Mouse (Mus musculus) kidney, postnatal 4 days (tissue): Measurements from ENCODE around the gene Eif4a3.

Experiments
- DNase-seq, 2 experiments: peaks; one replicate each; pipeline ENCODE4 v3.0.0; 2021; ENCODE audit warnings: mixed read lengths in 2 of 2

The Eif4a3 gene

DNA sequence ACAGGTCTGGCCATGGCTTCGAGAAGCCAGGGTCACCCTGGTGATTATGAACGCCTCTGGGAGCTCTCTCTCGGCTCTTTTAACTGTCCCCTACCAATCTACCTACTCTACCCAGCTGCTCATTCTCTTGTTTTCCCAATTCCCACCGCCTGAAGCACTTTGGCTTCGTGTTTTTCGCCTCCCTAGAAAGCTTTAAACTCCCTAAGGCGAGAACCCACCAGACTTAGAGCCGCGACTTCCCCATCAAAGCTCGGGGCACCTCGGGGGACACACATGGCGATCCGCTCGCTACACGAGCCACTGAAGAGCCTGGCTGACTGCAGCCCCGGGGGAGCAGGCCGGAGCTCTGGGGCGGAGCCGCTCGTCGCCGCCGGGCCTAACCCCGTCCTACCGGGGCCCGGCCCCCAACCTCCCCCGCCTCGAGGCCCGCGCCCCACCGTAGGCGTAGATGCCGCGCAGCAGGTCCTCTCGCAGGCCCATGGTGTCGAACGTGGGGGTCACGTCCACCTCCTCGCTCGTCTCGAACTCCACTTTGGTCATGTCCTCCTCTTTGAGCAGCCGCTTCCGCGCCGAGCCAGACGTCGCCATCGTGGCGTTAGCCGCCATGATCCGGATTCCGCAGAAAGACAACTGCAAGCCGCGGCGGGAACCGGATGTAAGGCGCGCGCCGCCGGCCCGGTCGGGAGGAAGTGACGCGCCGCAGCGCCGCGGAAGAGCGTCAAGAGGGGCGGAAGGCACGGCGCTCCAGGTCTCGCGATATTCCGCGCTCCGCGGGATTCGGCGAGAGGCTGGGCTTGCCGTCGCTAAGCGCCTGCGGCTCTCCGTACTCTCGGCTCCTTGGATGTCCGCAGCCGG, at the start of gene Eif4a3:
TSS of gene Eif4a3 (minus strand) at position 699 of the 855 bp plus-strand sequence.
- DNase-seq, result peak; percentile 99

DNA sequence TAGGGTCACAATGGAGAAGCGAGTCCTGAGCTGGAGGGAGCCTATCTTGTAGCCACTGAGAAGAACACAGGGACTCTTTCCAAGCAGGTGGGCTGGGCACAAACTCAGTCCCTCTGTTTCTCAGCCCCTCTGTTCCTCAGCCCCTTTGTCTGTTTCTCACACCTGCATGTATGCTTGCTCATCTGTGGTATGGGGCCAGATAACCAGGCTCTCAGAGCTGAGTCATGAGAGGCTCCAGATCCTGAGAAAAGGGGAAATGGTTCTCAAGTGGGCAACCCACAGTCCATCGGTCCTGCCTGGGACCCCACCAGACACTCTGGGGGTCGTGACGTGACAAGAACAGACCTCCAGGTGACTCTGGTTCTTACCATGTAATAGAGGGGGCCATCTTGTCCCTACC, 47.2 kb upstream of the Eif4a3 start:
- no peak for DNase-seq

DNA sequence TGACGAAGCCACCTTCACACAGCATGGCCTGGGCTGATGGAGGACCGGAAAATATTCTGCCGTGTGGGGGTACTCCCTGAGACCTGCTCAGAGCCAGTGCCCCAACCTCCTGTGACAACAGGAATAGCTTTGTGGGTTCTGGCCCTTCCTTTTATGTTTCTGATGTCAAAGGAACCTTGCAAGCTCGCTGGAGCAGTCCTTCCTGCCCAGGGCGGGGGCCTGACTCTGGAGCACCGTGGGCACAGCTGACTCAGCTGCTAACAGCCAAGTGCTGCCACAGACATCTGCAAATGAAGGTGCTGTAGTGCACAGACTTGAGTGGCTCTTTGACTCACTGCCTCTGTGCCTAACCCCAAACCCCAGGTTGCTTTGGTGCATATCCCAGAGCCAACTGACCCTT, 45.0 kb upstream of the Eif4a3 start:
- no peak for DNase-seq

DNA sequence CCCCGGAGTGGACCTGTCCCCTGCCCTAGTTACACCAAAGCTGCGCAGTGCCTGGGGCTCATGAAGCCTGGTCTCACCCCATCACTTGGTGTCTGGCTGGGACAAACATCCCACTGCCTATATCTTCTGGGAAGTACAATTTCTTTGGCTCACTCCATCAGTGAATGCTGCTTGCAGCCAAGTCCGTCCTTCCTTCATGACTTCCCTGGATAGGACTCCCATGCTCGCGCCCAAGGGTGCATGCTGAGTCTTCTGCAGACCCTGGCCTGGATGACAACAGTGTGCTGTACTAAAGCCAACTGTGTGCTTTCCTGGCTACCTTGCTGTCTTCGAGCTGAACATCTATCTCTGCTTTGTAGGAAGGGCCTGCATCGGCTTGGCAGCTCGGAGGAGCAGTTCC, 44.3 kb upstream of the Eif4a3 start:
- DNase-seq, result no peak

DNA sequence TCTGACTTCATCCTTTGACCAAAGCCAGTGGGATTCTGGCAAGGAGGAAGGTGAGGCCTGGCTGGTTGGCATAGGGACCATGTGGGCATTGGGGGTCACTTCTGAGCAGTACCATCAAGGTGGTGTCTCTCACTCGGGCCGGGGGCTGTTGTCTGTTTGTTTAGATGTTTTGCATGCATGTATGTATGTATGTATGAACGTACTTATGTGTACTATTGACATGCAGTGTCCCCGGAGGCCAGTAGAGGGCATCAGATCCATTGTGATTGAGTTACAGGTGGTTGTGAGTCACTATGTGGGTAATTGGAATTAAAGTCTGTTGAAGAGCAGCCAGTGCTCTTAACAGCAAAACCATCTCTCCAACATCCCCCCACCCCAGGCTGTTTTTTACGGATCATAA, 39.7 kb upstream of the Eif4a3 start:
- peak; percentile 86 for DNase-seq

DNA sequence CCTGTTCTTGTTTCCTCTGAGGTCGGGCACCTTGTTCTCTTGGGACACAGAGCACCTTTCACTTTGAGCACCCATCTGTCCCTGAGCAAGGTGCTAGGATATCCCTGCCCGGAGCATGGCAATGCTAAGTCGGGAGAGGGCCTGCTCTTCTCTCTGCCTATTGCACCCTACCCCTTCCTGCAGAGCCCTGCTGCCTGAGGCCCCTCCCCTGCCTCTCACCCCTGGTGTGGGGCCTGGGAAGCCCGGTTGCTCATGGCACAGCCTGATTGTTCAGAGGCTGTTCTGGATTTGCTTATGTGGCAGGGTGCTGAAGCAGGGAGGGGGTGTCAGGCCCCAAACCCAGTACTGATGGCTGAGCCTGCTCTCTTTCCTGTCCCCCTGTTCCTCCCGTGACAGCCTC, 39.3 kb upstream of the Eif4a3 start:
- no peak for DNase-seq

DNA sequence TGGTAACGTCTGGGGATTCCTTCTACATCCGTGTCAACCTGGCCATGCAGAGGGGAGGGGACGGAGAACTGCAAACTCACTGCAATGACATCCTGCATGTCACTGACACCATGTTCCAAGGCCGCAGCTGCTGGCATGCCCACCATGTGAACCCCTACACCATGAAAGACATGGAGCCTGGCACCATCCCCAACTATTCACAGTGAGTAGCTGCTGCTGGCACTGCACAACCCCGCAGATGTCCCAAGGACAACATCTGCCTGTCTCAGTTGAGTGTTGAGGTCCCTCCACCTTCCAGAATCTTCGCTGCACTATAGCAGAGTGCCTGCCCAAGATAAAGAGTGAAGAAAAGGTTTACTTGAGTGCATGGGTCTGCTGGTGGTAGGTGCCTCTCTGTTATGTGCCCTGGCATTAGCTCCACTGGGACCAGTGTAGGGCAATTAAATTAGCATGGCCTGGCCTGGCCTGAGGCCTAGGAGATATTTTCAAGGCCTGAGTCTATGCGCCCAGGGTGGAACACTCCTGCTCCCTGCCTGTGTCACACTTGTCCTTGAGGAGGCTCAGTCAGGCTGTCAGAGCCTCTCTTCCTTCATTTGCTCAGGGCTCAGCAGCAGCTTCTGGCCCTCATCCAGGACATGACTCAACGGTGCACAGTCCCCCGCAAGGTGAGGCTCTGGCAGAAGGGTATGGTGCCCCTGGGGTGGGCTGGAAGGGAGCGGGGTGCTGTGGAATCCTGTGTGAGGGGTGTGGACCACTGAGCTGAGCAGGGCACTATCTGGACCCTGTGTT, 38.6 kb upstream of the Eif4a3 start:
- DNase-seq, result no peak

DNA sequence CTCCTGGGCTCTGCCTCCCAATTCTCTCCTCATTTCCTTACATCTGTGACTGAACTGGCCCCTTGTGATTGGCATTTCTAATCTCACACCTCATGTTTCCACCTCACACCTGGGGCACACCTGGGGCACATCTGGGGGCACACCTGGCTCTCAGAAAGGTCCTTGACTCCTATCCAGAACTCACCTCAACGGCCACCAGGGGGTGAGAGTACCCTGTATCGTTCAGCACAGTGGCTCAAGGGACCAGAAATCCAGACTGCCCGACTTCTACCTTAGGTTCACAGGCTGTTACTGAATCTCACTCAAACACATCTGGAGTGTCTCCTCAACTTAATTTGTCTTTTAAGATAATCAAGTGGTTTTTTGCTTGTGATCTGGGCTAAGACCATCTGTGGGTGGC, 32.1 kb upstream of the Eif4a3 start:
- peak in 1 of 2 experiments; percentile 31 for DNase-seq

DNA sequence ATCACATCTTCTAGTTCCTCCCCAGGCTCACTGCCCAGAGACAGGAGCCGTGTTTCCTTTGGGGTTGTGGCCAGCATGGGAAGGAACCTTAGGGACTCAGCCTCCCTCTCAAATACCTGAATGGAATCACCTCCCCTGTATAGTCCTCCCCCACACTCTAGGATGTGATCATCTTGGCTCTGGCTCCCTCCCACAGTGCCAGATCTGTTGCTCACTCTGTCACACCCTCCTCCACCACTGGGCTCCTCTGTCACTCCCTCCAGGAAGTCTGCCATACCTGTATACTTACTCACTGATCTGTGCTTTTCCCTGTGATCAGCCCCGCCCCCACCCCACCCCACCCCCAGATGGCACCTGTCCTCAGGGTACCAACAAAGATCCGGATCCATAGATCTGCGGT, 30.7 kb upstream of the Eif4a3 start:
- no peak for DNase-seq

DNA sequence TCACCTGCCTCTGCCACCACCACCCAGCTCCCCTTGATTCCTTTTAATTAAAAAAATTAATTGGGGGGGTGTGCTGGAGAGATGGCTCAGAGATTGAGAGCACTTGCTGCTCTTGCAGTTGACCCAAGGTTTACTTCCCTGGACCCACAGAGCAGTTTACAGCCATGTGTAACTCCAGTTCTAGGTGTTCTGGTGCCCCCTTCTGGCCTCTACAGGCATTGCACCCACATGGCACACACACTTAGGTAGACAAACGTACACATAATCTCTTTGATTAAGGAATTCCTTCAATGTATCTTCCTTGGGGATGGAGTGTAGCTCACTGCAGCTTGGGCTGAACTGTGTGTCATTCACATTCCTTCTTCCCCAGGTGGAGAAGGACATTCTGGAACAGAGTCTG, 25.2 kb upstream of the Eif4a3 start:
- DNase-seq, result no peak

DNA sequence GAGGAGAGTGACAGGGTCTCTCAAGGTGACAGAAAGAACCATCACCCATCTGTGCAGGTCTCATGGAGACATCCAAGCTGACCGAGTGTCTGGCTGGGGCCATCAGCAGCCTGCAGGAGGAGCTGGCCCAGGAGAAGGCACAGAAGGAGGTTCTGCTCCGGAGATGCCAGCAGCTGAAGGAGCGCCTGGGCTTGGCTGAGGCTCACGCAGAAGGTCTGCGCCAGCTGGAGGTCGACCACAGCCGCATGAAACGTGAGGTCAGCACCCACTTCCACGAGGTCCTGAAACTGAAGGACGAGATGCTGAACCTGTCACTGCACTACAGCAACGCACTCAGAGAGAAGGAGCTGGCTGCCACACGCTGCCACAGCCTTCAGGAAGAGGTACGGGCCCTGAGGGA, 22.6 kb upstream of the Eif4a3 start:
- no peak for DNase-seq

DNA sequence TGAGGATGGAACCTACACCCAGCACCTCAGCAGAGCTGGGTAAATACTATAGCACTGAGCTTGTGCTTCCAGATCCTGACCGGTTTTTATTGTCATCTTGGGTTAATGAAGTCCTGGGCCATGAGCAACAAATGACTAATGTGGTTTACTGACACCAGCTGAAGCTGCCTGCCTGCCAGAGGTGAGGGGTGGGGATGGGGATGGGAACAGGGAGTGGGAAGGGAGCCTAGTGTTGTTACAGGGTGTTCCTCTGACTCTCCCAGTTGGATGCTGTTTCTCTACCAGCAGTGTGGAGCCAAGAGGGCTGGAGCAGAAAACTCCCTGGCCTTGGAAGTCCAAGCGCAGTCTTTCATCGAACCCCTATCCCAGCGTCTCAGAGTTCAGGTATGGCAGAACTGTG, 16.8 kb upstream of the Eif4a3 start:
- no peak for DNase-seq

DNA sequence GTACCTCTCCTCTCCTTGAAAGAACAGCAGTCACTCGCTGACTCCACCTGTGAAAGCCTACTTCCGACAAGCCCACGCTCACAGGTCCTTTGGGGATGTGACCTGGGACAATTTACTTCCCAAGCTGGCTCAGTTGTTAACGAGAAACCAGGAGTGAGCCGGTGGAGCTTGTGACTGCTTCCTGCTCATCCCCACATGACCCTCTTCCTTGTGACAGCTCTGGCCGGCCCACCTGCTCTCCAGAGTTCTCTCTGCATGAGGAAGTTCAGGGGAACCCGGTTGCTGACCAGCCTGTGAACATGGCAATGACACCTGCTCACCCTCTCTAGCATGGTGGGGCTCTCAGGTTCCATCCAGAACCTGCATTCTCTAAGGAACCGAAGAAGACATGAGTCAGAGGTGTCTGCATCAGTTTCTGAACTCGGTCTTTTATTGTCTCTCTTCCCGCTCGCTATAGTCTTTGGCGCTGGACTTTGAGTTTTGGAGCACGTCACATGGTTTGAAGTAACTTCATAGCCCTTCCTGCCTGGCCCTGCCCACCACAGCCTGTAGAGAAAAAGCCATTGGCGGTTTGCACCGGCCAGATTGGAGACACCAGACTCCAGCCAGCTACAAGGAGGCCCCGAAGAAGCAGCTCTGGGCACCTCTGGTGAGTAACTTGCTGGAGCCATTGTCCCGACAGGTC, 14.5 kb upstream of the Eif4a3 start:
- peak; percentile 36 to 64 for DNase-seq

DNA sequence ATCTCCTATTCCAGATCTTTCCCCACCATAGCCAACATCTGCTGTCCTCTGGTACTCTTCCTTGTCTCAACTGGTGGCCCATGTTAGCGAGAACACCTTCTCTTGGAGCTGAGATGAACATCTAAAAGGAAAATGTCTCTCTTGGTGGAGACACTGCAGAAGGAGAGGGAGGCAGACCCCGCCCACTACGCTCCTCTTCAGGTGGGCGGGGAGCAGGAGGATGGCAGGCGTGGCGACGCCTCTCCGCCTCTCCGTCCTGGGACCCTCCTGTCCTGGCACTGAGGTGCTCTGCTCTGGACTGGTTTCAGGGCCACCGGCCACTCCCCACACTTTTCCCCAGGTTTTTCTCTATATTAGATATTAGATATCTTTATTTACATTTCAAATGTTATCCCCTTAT, 10.7 kb upstream of the Eif4a3 start:
- no peak for DNase-seq

DNA sequence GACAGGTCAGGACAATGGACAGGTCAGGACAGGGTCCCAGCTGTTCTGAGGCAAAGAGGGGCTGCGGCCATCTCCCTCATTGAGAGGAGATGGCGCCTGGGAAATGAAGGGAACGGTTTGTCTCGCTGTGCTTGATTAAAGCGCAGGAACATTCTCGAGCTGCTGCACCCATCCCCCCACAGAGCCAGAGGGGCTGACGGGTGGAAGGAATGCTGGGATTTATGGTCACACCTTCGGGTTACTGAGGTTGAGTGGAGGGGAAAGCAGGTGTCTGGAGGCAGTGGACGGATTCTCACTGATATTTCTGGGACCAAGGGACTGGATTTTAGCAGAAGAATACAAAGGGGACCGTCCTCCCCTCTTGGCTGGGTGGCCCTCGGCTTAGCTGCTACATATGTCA, 8.0 kb upstream of the Eif4a3 start:
- DNase-seq, result peak; percentile 31 to 58

DNA sequence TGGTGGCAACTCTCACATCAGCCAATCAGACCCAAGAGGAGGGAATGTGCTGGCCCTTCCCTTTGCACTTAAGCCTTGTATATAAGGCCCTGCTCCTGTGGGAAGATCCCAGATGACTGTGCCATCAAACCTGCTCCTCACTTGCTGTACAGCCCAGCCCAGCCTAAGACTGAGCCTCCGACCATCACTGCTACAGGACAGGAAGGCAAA, 7.7 kb upstream of the Eif4a3 start, which contains the start of gene Card14:
TSS of gene Card14 (plus strand) at position 111 of the 210 bp plus-strand sequence.
- no peak for DNase-seq

DNA sequence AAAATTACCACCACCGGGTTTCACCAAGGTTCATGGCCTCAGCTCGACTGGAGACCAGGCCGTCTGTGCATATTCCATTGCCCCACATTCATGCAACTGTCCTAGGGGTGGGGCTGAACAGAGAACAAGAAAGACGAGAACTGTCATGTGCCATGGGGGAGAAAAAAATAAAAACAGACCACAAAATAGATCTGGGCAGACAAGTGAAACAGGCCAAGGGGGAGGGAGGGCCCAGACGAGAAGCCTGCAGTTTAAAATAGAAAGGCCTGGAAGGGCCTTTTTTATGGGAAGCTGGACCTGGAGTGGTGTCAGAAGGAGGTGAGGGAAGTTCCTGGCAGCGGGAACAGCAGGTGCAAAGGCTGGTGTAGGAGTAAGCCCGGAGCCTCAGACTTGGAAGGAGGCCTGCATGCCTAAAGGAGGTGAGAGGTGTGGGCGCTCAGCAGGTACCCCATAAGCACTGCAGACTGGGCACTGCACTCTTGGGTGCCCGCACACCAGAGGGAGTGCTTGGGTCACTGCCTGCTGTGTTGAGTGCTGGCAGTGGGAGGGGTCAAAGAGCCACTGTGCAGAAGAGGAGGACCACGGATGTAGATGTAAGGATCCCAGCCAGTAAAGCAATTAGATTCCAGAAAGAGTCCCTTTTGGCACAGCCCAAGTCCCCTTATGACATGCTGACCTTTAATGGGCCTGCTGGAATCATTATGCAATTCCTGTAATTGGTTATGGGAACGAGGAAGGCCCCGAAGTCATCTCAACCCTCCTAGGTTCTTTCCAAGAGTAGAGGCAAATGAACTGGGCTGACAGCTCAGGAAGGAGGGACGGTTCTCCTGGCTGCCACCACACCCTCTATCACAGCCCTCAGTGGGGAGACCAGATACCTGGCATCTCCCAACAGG, 7.1 kb upstream of the Eif4a3 start:
- DNase-seq, result no peak

DNA sequence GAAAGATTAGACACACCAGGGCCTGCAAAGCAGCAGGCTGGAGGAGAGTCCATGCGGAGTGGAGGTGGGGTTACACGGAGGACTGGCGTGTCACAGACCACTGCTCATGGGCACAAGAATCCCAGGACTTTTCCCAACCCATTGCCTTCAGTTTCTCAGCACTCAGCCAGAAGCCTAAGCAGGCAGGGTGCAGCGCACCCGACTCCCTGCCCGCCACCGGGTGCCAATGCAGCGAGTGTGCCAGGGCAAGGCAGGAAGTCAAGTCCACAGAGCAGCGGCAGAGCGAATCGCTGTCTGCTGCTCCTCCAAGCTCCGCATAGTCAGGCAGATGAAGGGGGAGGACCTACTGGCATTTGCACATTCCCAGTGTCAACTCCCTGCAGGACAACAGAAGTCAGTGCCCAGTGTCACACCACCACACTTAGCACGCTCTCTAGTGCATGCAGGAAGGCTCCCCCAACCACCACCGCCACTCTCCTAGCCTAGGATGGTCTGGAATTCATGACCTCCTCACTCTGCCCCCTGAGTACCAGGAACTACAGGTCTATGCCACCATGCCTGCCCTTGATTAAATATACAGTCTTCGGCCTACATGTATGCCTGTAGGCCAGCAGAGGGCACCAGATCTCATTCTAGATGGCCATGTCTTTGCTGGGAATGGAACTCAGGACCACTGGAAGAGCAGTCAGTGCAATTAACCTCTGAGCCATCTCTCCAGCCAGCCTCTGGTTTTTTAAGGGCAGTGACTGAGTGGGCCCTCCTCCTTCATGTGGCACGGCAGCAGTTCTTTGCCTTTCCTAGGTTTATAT, 5.2 kb upstream of the Eif4a3 start:
- DNase-seq, result peak; percentile 58 to 72

DNA sequence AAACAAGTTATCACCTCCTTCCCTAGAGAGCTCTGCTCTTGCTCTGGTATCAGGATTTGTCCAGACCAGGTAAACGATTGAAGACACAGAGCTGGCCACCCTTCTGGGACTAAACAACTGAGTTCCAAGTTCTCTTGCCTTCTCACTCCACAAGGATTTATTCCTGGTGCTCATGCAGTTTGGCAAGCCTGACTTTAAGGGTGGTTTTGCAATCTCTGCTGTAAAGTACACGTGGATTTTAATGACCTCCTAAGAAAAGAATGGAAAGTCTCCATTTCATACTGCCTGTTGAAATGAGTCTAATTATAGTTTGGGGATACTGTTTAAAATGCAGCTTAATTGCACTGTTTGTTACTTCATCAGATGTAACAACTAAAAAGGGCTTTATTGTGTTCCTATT, 1.1 kb upstream of the Eif4a3 start:
- DNase-seq, result no peak

DNA sequence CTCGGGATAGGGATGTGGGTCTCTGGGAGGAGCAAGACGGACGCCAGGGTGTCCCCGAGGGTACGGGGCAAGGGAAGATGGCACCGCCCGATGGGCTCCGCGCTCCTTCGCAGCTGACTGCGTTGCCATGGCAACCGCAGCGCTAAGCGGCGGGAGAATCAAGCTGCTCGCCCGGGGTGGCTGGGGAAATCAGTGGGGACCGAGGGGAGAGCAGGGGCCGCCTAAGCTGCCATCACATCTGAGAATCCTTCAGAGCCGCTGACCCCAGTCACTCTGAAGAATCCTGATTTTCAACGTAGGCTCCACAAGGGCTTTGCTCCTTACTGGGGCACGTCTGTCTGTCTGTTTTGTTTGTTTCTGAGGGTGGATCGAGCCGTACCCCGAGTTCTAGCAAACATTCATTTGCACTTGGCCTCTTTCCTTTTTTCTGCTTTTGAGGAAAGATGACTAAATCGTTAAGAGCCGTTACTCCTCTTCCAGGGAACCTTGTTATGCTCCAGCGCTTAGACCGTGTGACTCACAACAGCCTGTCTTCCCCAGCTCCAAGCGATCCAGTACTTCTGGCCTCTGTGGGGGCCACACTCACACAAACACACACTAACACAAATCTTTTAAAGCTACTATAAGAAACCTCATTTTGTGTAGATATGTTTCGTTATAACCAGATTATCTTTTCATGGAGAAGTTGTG, 502 bp upstream of the Eif4a3 start:
- DNase-seq, result no peak

DNA sequence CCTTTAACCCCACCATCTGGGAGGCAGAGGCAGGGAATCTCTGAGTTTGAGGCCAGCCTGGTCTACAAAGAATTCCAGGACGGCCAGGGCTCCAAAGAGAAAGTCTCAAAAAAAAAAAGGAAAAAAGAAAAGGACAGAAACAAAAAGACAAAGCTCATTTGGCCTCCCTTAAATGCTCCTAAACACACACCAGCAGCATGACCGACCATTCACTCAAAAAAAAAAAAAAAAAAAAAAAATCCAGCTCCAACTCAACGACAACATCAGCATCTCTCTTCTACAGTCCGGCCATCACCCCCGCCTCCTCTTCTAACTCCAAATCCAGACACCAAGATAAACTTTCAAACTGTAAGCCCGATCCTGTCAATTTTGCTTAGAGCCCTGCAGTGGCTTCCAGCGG, 972 bp downstream of the Eif4a3 start:
- no peak for DNase-seq
